Mouse (Mus musculus): ENCODE results near the gene Stx1b.

DNA sequence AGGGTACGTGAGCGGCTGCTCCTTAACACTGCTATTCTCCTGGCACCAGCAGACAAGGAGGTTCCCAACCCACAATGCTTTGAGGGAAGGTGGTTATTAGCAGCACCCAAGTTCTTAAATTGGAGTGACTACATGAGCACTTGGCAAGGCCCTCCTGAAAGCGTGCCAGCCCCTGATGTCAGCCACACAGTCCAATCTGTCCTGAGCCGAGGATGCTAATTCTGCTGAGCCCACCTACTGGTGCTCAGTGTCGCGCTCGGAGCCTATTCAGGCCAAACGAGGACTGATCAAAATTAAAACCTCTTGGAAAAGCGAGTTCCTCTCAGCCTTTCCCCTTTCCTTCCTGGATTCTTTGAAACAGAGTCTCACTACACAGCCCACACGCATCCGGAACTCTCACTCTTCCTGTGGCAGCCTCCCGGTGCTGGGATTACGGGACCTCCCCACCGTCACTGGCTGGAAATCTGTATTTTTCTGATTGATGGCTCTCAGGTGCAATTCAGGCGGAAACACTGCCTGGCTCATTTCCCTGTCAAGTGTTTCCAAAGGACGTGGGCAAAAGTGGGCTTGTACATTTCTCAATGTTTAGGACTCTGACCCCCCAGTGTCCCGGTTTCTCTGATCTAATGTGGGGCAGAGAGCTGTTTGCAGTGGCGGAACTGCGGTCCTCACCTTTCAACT lies 10.0 kb downstream of the Stx1b start:
- no peak for TF ChIP-seq GATA1 (IDR thresholded peaks at IDR 0.05; ENCODE audit: low read length)
- TF ChIP-seq TAL1 (IDR thresholded peaks at IDR 0.05; ENCODE audit: low read length), result no peak
